Comparison of ENCODE assay signal across 8 mouse cellular contexts in the genomic region with DNA sequence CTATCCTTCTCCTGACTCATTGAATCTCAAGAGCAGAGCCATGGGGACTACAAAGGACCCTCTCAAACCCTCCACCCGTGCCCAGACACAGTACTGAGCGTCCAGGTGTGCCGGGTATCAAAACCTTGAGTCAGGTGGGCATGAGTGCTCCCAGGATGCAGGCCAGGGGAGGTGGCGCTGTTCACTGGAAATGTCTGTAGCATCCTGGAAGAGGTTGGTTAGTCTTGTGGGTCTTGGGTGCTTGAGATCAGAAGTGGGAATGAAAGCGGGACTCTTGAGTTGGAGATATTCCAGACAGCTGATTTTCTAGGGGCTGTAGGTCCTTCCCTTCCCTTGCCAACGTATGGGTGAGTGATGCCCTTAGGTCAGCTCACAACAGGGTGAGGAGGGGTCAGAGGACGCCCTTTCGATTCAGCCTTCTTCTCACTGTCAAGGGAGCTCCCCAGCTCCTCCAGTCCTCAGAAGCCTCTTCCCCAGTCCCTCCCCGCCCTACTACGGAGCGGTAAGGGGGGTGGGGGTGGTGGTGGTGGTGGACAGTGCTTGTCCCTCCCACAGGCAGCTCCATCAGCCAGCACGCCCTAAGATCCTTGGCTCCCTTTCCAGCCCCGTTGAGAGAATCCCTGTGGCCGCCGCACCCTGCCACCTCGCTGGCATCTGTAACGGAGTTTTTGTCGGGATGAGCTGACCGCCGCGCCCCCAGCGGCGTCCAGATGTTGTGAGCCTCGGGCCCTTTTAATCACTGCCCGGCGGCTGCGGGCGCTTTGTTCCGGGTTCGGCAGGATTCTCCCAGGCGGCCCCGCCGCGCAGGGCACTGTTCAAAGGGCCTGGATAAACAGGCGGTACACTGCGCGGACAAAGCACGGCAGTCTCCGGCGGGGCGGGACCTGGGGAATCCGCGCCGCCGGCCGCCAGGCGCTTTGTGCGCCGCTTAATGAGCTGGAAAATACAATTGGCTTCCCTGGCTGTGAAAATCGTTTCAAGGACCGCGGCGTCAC. TPM values are rescaled to one million over a fixed set of nuclear protein-coding genes. Genes with fewer than 3 reads are reported as not detected.
DNase-seq lines count a peak whose midpoint lies in the region; ATAC-seq and TF ChIP-seq lines count a peak whose summit lies in the region.

No protein-coding gene starts in this region.

- peak overlapping the region; percentile 32 for H3K4me3 ChIP-seq in embryonic fibroblast, embryonic 13.5 days (ENCODE audit: insufficient read depth, low read length)
- H3K4me3 ChIP-seq in intestine, embryonic 16.5 days (ENCODE audit: low read length): peak overlapping the region; percentile 51

- H3K9ac ChIP-seq in intestine, embryonic 16.5 days (ENCODE audit: low read depth, low read length): peak overlapping the region; percentile 64

- DNase-seq in urinary bladder, postnatal 14 days (ENCODE audit: low spot score): peak; percentile 27
- DNase-seq in urinary bladder, postnatal 36 days (ENCODE audit: low spot score in 2 of 2): no peak
- no peak for DNase-seq in spleen, adult 12 weeks (ENCODE audit: low spot score)
- no peak for DNase-seq in left cerebral cortex, adult 18-20 months (ENCODE audit: low spot score in 2 of 2)

- no peak overlapping the region for H3K27ac ChIP-seq in embryonic fibroblast, embryonic 13.5 days (ENCODE audit: insufficient read depth, low read length)
- H3K27ac ChIP-seq in intestine, embryonic 16.5 days (ENCODE audit: low read length): no peak overlapping the region

- H3K36me3 ChIP-seq in intestine, embryonic 16.5 days (ENCODE audit: control insufficient read depth, insufficient read depth, low read length): no peaks in the 10 kb centered on the region

- H3K27me3 ChIP-seq in intestine, embryonic 16.5 days (replicated peaks; ENCODE audit: control insufficient read depth, insufficient read depth, low read length): peaks cover 71% of the 10 kb centered on the region

- WGBS in intestine, embryonic 16.5 days: 4% methylated on average over 53 of the region's 53 CpGs

- peak; percentile 64 for ATAC-seq in intestine, embryonic 16.5 days
- ATAC-seq in megakaryocyte, adult 5-6 weeks (ENCODE audit: poor library complexity, severe bottlenecking): peak; percentile 24
- no peak for ATAC-seq in monocyte, adult 5-6 weeks (replicated peaks; ENCODE audit: insufficient number of reproducible peaks, low FRiP score, low TSS enrichment, poor library complexity, severe bottlenecking)

- H3K4me2 ChIP-seq in intestine, embryonic 16.5 days (ENCODE audit: low read depth, low read length): peak overlapping the region; percentile 82

- no peak for TF ChIP-seq CTCF in embryonic fibroblast, embryonic 13.5 days (IDR thresholded peaks at IDR 0.05; ENCODE audit: borderline replicate concordance, insufficient read depth, low read length)

- no peak for TF ChIP-seq POLR2A in embryonic fibroblast, embryonic 13.5 days (IDR thresholded peaks at IDR 0.05; ENCODE audit: low read depth, low read length)

- H3K4me1 ChIP-seq in embryonic fibroblast, embryonic 13.5 days (ENCODE audit: control insufficient read depth, insufficient read depth, low read length): no peaks in the 10 kb centered on the region
- H3K4me1 ChIP-seq in intestine, embryonic 16.5 days (ENCODE audit: control insufficient read depth, insufficient read depth, low read length): no peaks in the 10 kb centered on the region; the same call in none of the 2 replicates

- H3K9me3 ChIP-seq in intestine, embryonic 16.5 days (ENCODE audit: control insufficient read depth, low read length): no peaks in the 10 kb centered on the region

RNA-seq across cellular contexts. Expression of a gene that starts 8.8 kb away (rescaled TPM):
- not detected in 2 replicates for polyA plus RNA-seq in embryonic fibroblast, embryonic 13.5 days (2011; ENCODE audit: insufficient read length, low read depth, missing spikeins)
- not detected in 2 replicates for polyA plus RNA-seq in intestine, embryonic 16.5 days (2015; fragmentation: Nextera tagmentation; extraction: Ambion mirVana)
- total RNA-seq in megakaryocyte, adult 5-6 weeks (2015): not detected in 2 replicates
- total RNA-seq in megakaryocyte, adult 5-6 weeks (2017): not detected in 2 replicates
- not detected in 3 replicates for total RNA-seq in monocyte, adult 5-6 weeks (2017)
- not detected for total RNA-seq in left cerebral cortex, adult 18-20 months (2021)

RNA-seq across cellular contexts. Expression of a gene that starts 21.2 kb away (rescaled TPM):
- polyA plus RNA-seq in embryonic fibroblast, embryonic 13.5 days (2011; ENCODE audit: insufficient read length, low read depth, missing spikeins): 29.9 and 38.5 TPM in 2 replicates
- 34.3 and 35.3 TPM in 2 replicates for polyA plus RNA-seq in intestine, embryonic 16.5 days (2015; fragmentation: Nextera tagmentation; extraction: Ambion mirVana)
- 17.8 and 18.8 TPM in 2 replicates for total RNA-seq in megakaryocyte, adult 5-6 weeks (2015)
- total RNA-seq in megakaryocyte, adult 5-6 weeks (2017): 29.7 and 36.7 TPM in 2 replicates
- total RNA-seq in monocyte, adult 5-6 weeks (2017): 16.3 to 28.9 TPM (median 26.9 TPM) in 3 replicates
- 10 to 100 TPM; 34.5 to 36.1 TPM for total RNA-seq in left cerebral cortex, adult 18-20 months (2021)

RNA-seq across cellular contexts. Expression of a gene that starts 21.5 kb away (rescaled TPM):
- polyA plus RNA-seq in embryonic fibroblast, embryonic 13.5 days (2011; ENCODE audit: insufficient read length, low read depth, missing spikeins): 19.8 and 21.0 TPM in 2 replicates
- 31.7 and 32.8 TPM in 2 replicates for polyA plus RNA-seq in intestine, embryonic 16.5 days (2015; fragmentation: Nextera tagmentation; extraction: Ambion mirVana)
- 32.2 and 34.0 TPM in 2 replicates for total RNA-seq in megakaryocyte, adult 5-6 weeks (2015)
- 19.9 and 22.8 TPM in 2 replicates for total RNA-seq in megakaryocyte, adult 5-6 weeks (2017)
- 27.4 to 31.4 TPM (median 27.6 TPM) in 3 replicates for total RNA-seq in monocyte, adult 5-6 weeks (2017)
- total RNA-seq in left cerebral cortex, adult 18-20 months (2021): 10 to 100 TPM; 22.2 to 26.3 TPM

RNA-seq across cellular contexts. Expression of a gene that starts 24.6 kb away (rescaled TPM):
- polyA plus RNA-seq in embryonic fibroblast, embryonic 13.5 days (2011; ENCODE audit: insufficient read length, low read depth, missing spikeins): not detected in 2 replicates
- polyA plus RNA-seq in intestine, embryonic 16.5 days (2015; fragmentation: Nextera tagmentation; extraction: Ambion mirVana): 3.0 and 3.1 TPM in 2 replicates
- not detected in 2 replicates for total RNA-seq in megakaryocyte, adult 5-6 weeks (2015)
- total RNA-seq in megakaryocyte, adult 5-6 weeks (2017): not detected in 2 replicates
- total RNA-seq in monocyte, adult 5-6 weeks (2017): 0.68 TPM in 1 of 3 replicates, not detected in the others
- 100 to 1,000 TPM; 188 to 210 TPM for total RNA-seq in left cerebral cortex, adult 18-20 months (2021)

RNA-seq across cellular contexts. Expression of a gene that starts 35.5 kb away (rescaled TPM):
- not detected in 2 replicates for polyA plus RNA-seq in embryonic fibroblast, embryonic 13.5 days (2011; ENCODE audit: insufficient read length, low read depth, missing spikeins)
- 902 and 1,035 TPM in 2 replicates for polyA plus RNA-seq in intestine, embryonic 16.5 days (2015; fragmentation: Nextera tagmentation; extraction: Ambion mirVana)
- total RNA-seq in megakaryocyte, adult 5-6 weeks (2015): not detected in 2 replicates
- not detected in 2 replicates for total RNA-seq in megakaryocyte, adult 5-6 weeks (2017)
- total RNA-seq in monocyte, adult 5-6 weeks (2017): not detected in 3 replicates
- total RNA-seq in left cerebral cortex, adult 18-20 months (2021): not detected
